Mouse (Mus musculus): ENCODE results near the gene Fnbp1l. TPM values are rescaled to one million over a fixed set of nuclear protein-coding genes. Genes with fewer than 3 reads are reported as not detected.

Gene Fnbp1l
- total RNA-seq, 1 experiment from 2014 or later = 2.1 TPM

DNA sequence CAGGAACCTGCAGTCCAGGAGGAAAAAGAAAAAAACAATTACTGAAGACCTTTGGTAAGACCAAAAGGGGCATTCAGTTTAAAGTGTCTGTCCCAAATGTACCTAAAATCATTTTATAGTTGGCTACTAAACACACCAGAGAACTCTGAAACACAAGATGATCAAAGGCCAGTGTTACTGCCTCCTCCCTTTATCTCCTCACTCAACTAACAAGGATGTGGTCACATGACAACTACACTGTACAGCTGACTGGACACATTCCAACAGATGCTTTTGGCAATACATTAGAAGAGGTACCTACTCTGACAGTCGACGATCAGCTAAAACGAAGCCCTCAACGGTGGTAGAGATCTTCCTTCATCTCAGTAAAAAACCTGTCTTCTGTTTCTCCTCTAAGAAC is 78.6 kb downstream of the Fnbp1l start:
- ATAC-seq (replicated peaks; ENCODE audit: insufficient number of reproducible peaks, low FRiP score, low TSS enrichment, poor library complexity, severe bottlenecking) = no peak

DNA sequence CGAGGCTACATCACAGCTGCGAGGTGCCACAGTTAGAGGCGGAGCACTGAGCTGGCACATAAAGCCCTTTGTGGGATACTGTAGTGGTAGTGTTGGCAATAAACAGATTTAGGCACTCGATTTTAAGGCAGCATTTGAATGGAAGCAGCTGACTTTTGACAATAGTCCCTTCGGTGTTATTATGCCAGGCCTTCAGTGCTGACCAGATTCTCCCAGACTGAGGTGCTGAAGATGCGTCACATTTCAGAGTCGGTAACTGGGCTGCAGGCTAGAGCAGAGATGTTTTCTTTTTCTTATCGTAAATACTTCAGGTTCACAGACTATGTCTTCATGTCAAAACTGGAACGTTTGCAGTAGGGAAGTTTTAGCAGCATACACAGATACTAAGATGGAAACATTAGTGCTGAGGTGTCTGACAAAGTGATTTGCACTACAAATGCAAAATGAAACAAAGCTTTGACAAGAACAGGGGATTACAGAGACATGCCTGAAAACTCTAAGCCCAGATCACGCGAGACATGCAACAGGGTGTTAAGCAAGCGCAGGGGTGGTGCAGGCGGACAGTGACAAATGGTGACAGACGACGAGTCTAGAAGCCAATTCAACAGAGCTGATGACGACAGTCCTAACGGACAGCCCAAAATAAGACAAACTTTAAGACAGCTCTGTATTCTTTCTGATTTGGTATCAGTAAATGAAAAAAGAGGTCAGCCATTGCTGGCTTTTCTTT is 79.4 kb downstream of the Fnbp1l start:
- no peak for ATAC-seq (replicated peaks; ENCODE audit: insufficient number of reproducible peaks, low FRiP score, low TSS enrichment, poor library complexity, severe bottlenecking)

DNA sequence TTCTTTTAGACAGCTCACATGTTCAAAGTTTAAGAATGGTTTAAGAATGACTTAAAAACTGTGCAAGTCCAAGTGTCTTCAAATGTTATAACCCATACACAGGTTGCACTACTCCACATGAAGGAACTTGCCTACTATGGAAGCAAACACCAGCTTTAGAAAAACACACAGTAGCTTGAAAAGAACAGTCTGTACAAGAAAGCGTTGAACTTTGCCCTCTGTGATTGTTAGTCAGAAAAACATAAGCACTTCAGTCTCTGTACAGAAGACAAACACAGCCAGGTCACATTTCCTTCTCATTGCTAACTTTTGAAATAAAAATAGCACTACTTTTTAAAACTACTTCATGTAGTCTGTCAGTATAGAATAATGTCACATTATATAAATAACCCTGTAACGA is 80.7 kb downstream of the Fnbp1l start:
- ATAC-seq (replicated peaks; ENCODE audit: insufficient number of reproducible peaks, low FRiP score, low TSS enrichment, poor library complexity, severe bottlenecking) = no peak

DNA sequence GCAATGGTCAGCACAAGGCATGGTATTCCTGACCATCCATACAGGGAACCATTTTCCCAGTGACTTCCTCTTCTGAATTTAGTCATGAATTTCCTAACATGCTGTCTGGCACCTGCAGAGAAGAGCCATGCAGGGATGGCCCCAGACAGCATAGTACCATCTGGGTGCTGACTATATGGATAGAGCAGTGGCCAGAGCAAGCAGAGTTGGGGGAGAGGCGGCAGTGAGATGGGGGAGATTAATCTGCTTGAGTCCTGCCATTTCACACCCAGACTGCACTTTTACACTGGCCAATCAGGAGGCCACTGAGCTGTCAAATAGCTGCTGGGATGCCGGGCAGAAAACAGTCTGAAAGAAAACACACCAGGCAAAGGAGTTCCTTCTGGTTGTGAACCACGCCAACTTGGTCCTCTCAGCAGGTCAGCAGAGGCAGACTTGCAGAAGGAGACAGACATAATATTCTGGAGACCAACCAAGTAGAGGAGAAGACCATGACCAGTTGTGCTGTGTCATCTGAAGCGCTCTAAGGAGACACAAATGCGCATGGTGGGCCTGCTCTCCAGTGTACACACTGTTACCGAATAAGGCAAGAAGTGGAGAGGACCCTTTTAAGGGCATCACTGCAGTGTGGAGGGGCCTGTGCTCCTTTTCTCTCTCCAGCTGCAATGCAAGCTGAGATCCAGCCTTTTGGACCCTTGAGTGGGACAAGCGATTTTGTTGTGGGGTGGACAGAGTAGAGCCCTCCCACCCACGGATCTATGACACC is 83.4 kb downstream of the Fnbp1l start:
- ATAC-seq (replicated peaks; ENCODE audit: insufficient number of reproducible peaks, low FRiP score, low TSS enrichment, poor library complexity, severe bottlenecking) = no peak

DNA sequence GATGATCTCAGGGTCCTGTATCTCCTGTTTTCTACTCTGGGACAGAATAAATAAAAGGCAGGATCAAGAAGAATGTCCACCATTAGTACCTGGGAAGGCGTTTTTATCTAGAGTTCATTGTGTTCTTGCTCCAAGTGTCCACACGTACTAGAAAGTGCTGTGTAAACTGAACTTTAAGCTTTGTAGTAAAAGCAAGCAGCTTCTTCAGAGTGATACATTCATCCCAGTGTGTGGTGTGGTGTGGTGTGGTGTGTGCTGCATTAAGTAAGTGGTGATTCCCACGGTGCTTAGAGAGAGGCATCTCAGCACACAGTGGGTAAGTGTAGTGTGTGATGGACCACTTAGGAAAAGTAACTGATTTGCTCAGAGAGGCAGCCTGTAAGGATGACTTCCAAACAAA is 91.0 kb downstream of the Fnbp1l start:
- no peak for ATAC-seq (replicated peaks; ENCODE audit: insufficient number of reproducible peaks, low FRiP score, low TSS enrichment, poor library complexity, severe bottlenecking)

DNA sequence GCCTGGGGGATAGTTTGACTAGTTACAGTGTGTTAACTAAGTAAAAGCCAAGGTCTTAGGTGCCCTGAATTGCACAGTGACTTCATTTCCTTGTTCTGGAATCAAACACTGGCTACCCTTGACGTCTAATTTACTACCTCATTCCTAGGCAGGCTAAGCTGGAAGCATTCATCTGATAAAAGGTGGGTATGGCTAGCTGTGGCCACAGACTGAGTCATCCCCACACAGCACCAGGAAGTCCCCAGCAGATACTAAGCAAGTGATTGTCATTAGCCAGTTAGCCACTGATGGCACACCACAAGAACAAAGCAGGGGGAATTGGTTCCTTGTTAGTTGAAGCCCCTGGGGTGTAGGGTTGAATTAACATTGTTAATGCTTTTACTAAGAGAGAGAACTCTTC is 98.2 kb downstream of the Fnbp1l start:
- ATAC-seq (replicated peaks; ENCODE audit: insufficient number of reproducible peaks, low FRiP score, low TSS enrichment, poor library complexity, severe bottlenecking) = no peak

DNA sequence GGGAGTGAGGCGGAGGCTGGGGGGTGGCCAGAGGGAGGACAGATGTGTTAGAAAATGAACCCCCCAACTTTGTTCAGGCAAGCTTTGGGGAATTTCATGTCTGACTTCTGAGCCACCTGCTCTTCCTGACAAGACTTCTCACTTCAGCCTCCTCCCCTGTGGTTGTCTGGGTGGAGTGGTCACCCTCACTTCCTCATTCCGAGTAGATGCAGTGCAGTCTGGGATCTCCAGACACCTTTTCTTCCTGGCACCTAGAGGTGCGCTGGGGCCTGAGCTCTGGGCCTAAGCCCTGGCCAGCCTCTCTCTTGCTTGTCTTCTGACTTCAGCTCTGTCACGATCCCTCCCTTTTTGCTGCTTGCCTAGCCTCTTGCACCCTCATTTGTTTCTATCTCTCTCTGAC is 98.6 kb downstream of the Fnbp1l start:
- peak; percentile 40; the same call in 1 of the 2 replicates for ATAC-seq (replicated peaks; ENCODE audit: insufficient number of reproducible peaks, low FRiP score, low TSS enrichment, poor library complexity, severe bottlenecking)

DNA sequence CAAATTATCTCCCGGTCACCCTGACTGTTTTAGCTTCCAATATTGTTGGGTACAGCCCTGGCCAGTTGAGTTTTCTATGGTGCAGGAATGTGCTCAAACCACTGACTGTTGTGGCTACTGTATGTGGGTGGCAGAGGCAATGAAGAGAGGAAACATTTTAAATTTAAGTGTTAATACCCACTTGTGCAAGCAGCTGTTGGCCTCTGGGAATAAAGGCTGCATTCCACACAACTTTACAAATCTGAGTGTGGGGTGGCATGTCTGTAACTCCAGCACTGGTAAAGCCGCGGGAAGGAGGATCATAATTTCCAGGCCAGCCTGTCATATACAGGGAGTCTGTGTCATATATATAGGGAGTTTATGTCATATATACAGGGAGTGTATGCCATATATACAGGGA is 99.2 kb downstream of the Fnbp1l start:
- ATAC-seq (replicated peaks; ENCODE audit: insufficient number of reproducible peaks, low FRiP score, low TSS enrichment, poor library complexity, severe bottlenecking) = no peak

DNA sequence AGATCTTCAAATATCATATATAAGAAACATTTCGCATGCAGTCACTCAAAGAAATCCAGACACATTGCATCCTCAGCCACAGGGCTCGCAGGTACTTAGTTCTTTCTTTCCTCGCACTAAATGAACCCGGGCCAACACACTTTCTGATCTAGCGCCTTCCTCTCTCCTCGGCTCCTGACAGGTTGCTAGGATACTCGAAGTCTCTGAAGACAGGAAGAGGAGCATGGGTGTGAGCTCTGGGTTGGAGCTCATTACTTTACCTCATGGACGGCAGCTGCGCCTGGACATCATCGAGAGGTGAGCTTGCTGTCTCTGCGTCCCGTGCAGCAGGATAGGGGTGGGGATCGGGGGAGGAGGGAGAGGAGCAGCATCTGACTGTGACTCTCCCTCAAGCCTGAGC is 100.4 kb downstream of the Fnbp1l start:
- no peak for ATAC-seq (replicated peaks; ENCODE audit: insufficient number of reproducible peaks, low FRiP score, low TSS enrichment, poor library complexity, severe bottlenecking)

DNA sequence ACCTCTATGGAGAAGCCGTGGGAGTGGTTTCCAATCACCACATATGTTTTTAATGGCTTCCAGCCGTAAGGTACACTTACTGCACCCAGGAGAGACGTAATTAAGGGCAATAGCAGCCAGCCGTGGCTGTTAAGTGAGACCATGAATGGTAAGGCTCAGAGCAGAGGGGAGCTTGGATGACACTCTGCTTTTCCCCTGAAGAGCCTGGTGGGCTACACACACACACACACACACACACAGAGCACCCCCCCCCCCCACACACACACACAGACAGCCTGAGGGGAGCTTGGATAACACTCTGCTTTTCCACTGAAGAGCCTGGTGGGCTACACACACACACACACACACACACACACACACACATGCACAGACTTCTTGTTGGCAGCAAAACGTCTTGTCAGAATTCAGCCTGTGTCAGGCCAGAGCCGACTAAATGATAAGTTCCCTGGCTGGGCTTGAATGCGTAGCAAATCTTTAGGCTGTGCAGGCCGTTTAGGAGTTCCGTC is 101.2 kb downstream of the Fnbp1l start:
- ATAC-seq (replicated peaks; ENCODE audit: insufficient number of reproducible peaks, low FRiP score, low TSS enrichment, poor library complexity, severe bottlenecking) = no peak

DNA sequence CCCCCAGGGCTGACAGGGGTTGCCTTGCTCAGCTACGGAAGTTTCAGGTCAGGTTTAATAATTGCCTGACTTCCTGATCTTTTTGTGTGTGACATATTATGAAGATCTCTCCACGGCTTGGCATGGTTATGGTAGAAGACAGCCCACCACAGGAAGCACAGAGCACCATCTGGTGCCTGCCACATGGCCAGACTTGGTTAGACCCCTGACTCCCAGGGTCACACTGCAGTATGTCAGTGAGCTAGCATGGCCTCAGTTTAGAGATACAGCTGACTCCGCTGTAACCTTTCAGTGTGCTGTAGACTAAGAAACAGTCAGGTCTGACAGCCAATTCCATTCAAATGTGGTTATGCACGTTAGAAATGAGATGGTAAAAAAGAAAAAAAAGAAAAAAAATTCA is 101.8 kb downstream of the Fnbp1l start:
- ATAC-seq (replicated peaks; ENCODE audit: insufficient number of reproducible peaks, low FRiP score, low TSS enrichment, poor library complexity, severe bottlenecking) = no peak

DNA sequence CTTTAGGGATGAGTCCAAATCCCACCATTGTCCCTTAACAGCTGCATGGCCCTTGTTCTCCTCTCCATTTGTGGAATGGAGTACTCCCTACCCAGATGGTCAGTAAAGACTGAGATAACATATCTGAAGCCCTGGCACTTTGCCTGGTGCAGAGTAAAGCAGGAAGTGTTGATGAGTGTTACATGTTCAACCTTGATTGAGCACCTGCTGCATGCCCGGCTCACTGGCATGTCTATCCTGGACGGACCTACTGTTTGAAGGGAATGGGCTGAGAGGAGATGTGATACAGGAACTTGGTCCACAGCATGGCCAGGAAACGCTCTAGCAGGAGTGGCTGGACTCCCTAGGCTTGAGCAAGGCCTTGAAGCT is 103.2 kb downstream of the Fnbp1l start:
- ATAC-seq (replicated peaks; ENCODE audit: insufficient number of reproducible peaks, low FRiP score, low TSS enrichment, poor library complexity, severe bottlenecking) = no peak

DNA sequence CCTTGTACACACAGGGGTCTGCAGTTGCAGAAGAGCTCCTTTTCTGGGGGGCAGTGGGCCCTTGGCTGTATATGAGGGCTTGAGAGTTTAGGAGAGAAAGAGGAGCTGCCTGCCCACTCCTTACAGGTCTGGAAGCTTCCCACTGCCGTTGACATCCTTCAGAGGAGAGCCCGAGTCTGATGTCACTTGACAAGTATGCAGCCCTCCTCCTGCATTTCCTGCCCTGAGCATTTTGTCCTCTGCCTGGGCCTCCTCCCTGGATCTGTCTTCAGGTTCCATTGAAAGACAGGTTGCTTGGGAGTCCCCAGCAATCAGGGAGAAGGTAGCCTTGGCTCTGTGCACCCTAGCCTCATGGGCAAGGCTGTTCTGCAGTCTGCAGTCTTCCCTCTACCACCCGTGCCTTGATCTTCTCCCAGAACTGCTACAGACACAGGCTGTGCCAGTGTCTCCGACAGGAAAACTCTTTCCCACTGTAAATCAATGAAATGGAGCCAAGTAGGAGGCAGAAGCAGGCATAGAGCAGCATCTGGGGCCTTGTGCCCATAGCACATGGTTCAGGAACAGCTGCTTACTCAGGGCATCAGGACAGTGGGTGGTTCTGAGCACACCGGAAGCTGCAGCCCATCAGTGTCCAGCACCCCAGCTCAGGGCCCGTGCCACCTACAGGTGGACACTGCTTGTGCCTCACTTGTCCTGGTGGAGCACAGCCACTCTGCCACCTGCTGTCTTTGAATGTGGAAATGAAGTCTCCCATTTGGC is 103.8 kb downstream of the Fnbp1l start:
- no peak for ATAC-seq (replicated peaks; ENCODE audit: insufficient number of reproducible peaks, low FRiP score, low TSS enrichment, poor library complexity, severe bottlenecking)

DNA sequence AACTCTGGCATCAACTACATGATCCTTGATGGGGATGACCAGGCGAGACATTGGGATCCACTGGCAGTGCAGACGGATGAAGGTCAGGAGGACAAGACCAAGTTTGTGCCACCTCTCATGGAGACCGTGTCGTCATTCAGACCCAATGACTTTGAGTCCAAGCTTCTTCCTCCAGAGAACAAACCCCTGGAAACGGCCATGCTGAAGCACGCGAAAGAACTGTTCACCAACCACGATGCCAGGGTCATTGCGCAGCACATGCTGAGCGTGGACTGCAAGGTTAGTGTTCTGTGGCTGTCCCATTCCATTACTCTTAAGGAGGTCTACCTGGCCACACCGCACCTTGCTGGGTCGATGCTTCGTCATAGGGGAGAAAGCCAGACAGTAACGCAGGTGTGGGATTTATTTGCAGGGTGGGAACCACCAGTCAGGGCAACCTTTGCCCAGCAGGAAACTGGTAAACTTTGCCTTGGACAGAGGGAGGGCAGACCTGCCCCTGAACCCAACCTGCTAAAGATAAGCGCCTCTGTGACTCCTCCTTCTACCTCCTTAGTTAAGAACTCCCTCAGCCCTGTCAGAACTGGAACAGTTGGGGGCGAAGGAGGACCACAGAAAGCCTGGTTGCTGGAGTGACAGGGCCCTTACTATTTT is 106.7 kb downstream of the Fnbp1l start:
- no peak for ATAC-seq (replicated peaks; ENCODE audit: insufficient number of reproducible peaks, low FRiP score, low TSS enrichment, poor library complexity, severe bottlenecking)

DNA sequence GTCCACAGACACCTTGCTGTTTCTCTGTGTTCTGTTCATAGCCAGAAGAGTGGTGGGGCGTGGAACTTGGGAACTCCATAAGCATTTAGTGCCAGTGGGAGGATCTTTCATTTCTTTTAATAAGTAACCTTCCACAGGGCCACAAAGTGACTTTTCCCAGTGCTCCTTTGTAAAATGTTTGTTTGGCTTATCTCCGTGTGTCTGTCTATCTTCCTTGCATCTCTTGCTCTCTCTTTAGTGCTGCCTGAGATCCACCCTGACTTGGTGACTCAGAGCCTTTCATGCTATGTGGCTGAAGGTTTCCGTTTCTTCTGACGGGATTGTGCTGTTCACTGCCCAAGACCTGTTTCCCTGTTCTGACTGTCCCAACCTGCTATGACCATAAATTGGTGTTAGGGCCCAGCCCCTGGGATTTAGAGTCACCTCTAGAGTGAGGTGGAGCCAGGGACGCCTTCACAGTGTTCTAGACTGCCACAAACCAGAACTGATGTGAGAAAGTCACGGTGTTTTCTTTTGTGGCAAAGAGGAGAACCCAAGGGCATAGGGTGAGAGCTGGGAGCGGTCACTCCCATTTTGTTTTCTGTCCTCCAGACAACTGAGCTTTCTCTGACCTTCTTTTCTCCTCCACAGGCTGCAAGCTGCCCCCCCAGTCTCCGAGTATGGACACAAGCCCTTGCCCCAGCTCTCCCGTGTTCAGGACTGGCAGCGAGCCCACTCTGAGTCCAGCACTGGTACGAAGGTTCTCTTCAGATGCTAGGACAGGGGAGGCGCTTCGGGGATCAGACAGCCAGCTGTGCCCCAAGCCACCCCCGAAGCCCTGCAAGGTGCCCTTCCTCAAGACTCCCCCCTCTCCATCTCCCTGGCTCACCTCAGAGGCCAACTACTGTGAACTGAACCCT is 107.5 kb downstream of the Fnbp1l start:
- ATAC-seq (replicated peaks; ENCODE audit: insufficient number of reproducible peaks, low FRiP score, low TSS enrichment, poor library complexity, severe bottlenecking) = no peak

DNA sequence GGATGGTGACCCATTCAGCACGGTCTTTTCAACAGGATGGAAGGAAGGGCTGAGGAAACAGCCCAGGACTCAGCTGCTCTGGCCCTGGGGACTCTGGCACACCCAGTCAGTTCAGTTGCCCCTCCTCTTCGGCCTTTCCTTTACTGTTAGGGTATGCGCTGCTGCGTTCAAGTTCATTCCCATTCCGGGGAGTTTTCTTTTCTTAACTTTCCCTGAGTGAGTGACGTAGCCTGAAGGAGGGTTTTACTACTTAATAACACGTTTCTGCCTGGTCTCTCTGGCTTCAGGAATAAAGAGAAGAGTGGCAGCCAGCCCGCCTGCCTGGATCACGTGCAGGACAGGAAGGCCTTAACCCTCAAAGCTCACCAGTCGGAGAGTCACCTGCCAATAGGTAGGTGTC is 108.6 kb downstream of the Fnbp1l start:
- ATAC-seq (replicated peaks; ENCODE audit: insufficient number of reproducible peaks, low FRiP score, low TSS enrichment, poor library complexity, severe bottlenecking) = no peak

DNA sequence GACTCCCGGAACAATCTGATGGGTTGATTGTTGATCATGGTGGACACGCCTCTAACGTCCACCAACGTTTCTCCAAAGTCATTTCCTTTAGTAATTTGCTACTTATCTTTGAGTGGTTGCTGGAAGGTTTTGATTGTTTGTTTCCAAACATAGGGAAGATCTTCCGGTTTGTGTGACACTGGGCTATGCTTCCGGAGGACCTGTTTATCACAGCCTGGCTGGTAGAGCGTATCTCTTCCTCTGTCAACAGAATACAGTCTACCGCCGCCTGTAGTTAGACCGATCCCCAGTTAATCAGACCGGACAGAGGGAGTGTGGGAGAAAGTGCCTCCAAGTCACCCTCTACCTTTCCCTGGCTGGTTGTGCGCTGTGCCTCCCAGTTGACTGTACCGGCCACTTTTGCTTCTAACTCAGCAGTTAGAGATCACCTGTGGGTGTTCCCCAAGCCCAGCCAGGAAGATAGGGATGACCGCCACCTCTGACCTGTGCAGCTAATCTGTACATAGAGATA is 109.2 kb downstream of the Fnbp1l start:
- no peak for ATAC-seq (replicated peaks; ENCODE audit: insufficient number of reproducible peaks, low FRiP score, low TSS enrichment, poor library complexity, severe bottlenecking)
